Mouse (Mus musculus): ENCODE data around the gene Zfp654. TPM values are rescaled to one million over a fixed set of nuclear protein-coding genes. Genes with fewer than 3 reads are reported as not detected.
A peak's percentile ranks its signal among the peaks of the same experiment; 100 is the strongest.

Zfp654 gene
- polyA plus RNA-seq, 1 experiment from 2014 or later: 5.6 TPM

- Histone ChIP-seq H3K27me3 (no peaks in the 10 kb centered on the region), H3K4me2 (replicated peaks) (peak overlapping the region; percentile 55), H3K4me3 (replicated peaks) (peak overlapping the region; percentile 98), H3K36me3 (peaks cover 17% of the 10 kb centered on the region), H3K9ac (peak overlapping the region; percentile 90), H3K4me1 (peaks cover 11% of the 10 kb centered on the region), H3K9me3 (replicated peaks) (no peaks in the 10 kb centered on the region), H3K27ac (replicated peaks) (peak overlapping the region; percentile 98)
- 3% methylated on average over 14 of the region's 14 CpGs for WGBS
- no peak for ATAC-seq (ENCODE audit: insufficient number of reproducible peaks, low FRiP score, low TSS enrichment, low read depth)
Measured at GRCm38 (mm10) chr16:64852891-64853290, 1.4 kb upstream of the Zfp654 start.

- no peaks in the 10 kb centered on the region for H3K27me3 ChIP-seq
- 0% methylated on average over 36 of the region's 53 CpGs for WGBS
- peak overlapping the region; percentile 98 for H3K4me3 ChIP-seq (replicated peaks)
- H3K36me3 ChIP-seq: peaks cover 17% of the 10 kb centered on the region
- H3K4me2 ChIP-seq (replicated peaks): peak overlapping the region; percentile 55
- H3K4me1 ChIP-seq: peaks cover 11% of the 10 kb centered on the region
- ATAC-seq (ENCODE audit: insufficient number of reproducible peaks, low FRiP score, low TSS enrichment, low read depth): peak; percentile 8; the same call in 1 of the 2 replicates
- H3K9ac ChIP-seq: peak overlapping the region; percentile 90
- no peaks in the 10 kb centered on the region for H3K9me3 ChIP-seq (replicated peaks)
- H3K27ac ChIP-seq (replicated peaks): peak overlapping the region; percentile 98
Measured at GRCm38 (mm10) chr16:64852441-64852871, 1.0 kb upstream of the Zfp654 start.

GRCm38 (mm10) chr16:64851085-64851562, 328 bp downstream of the Zfp654 start:
- WGBS: under 1% methylated on average over 34 of the region's 45 CpGs
- no peak; the same call in none of the 2 replicates for ATAC-seq (ENCODE audit: insufficient number of reproducible peaks, low FRiP score, low TSS enrichment, low read depth)
- Histone ChIP-seq H3K27me3 (no peaks in the 10 kb centered on the region), H3K4me2 (replicated peaks) (peak overlapping the region; percentile 86), H3K4me1 (peaks cover 11% of the 10 kb centered on the region), H3K9ac (peak overlapping the region; percentile 96), H3K4me3 (replicated peaks) (peak overlapping the region; percentile 98), H3K9me3 (replicated peaks) (no peaks in the 10 kb centered on the region), H3K36me3 (peaks cover 13% of the 10 kb centered on the region), H3K27ac (replicated peaks) (peak overlapping the region; percentile 95)

GRCm38 (mm10) chr16:64850287-64851084, 966 bp downstream of the Zfp654 start:
- peak overlapping the region; percentile 95 for H3K27ac ChIP-seq (replicated peaks)
- peaks cover 8% of the 10 kb centered on the region for H3K36me3 ChIP-seq
- no peaks in the 10 kb centered on the region for H3K9me3 ChIP-seq (replicated peaks)
- no peaks in the 10 kb centered on the region for H3K27me3 ChIP-seq
- ATAC-seq (ENCODE audit: insufficient number of reproducible peaks, low FRiP score, low TSS enrichment, low read depth): no peak
- H3K4me3 ChIP-seq (replicated peaks): peak overlapping the region; percentile 98
- H3K4me1 ChIP-seq: peaks cover 11% of the 10 kb centered on the region
- peak overlapping the region; percentile 96 for H3K9ac ChIP-seq
- peak overlapping the region; percentile 86 for H3K4me2 ChIP-seq (replicated peaks)
- WGBS: 2% methylated on average over 16 of the region's 16 CpGs

GRCm38 (mm10) chr16:64845947-64846346, 5.5 kb downstream of the Zfp654 start:
- Histone ChIP-seq H3K4me1 (peaks cover 3% of the 10 kb centered on the region; the same call in 1 of the 2 replicates), H3K9ac (no peak overlapping the region), H3K9me3 (replicated peaks) (no peaks in the 10 kb centered on the region), H3K27me3 (no peaks in the 10 kb centered on the region), H3K36me3 (no peaks in the 10 kb centered on the region), H3K27ac (replicated peaks) (no peak overlapping the region), H3K4me2 (replicated peaks) (no peak overlapping the region), H3K4me3 (replicated peaks) (no peak overlapping the region)
- 88% methylated on average over 8 of the region's 8 CpGs for WGBS
- ATAC-seq (ENCODE audit: insufficient number of reproducible peaks, low FRiP score, low TSS enrichment, low read depth): no peak

- no peak overlapping the region for H3K4me3 ChIP-seq (replicated peaks)
- 96% methylated on average over 3 of the region's 3 CpGs for WGBS
- no peak overlapping the region for H3K27ac ChIP-seq (replicated peaks)
- no peak overlapping the region for H3K9ac ChIP-seq
- no peaks in the 10 kb centered on the region for H3K9me3 ChIP-seq (replicated peaks)
- ATAC-seq (ENCODE audit: insufficient number of reproducible peaks, low FRiP score, low TSS enrichment, low read depth): no peak
- H3K36me3 ChIP-seq: no peaks in the 10 kb centered on the region
- no peaks in the 10 kb centered on the region for H3K27me3 ChIP-seq
- no peak overlapping the region for H3K4me2 ChIP-seq (replicated peaks)
- H3K4me1 ChIP-seq: no peaks in the 10 kb centered on the region
Measured at GRCm38 (mm10) chr16:64842374-64842729, 9.1 kb downstream of the Zfp654 start.

GRCm38 (mm10) chr16:64841481-64842373, 9.7 kb downstream of the Zfp654 start:
- no peak overlapping the region for H3K4me3 ChIP-seq (replicated peaks)
- H3K36me3 ChIP-seq: no peaks in the 10 kb centered on the region
- no peaks in the 10 kb centered on the region for H3K4me1 ChIP-seq
- no peak for ATAC-seq (ENCODE audit: insufficient number of reproducible peaks, low FRiP score, low TSS enrichment, low read depth)
- H3K27ac ChIP-seq (replicated peaks): no peak overlapping the region
- H3K27me3 ChIP-seq: no peaks in the 10 kb centered on the region
- no peak overlapping the region for H3K4me2 ChIP-seq (replicated peaks)
- no peak overlapping the region for H3K9ac ChIP-seq
- H3K9me3 ChIP-seq (replicated peaks): no peaks in the 10 kb centered on the region
- WGBS: 87% methylated on average over 5 of the region's 5 CpGs

GRCm38 (mm10) chr16:64836709-64837108, 14.7 kb downstream of the Zfp654 start:
- Histone ChIP-seq H3K9me3 (replicated peaks) (no peaks in the 10 kb centered on the region), H3K4me3 (replicated peaks) (no peak overlapping the region), H3K27me3 (no peaks in the 10 kb centered on the region), H3K4me1 (no peaks in the 10 kb centered on the region), H3K36me3 (no peaks in the 10 kb centered on the region), H3K27ac (replicated peaks) (no peak overlapping the region), H3K4me2 (replicated peaks) (no peak overlapping the region), H3K9ac (no peak overlapping the region)
- no peak for ATAC-seq (ENCODE audit: insufficient number of reproducible peaks, low FRiP score, low TSS enrichment, low read depth)
- WGBS: 89% methylated on average over 2 of the region's 2 CpGs

GRCm38 (mm10) chr16:64835996-64836545, 15.4 kb downstream of the Zfp654 start:
- Histone ChIP-seq H3K9me3 (replicated peaks) (no peaks in the 10 kb centered on the region), H3K36me3 (no peaks in the 10 kb centered on the region), H3K4me3 (replicated peaks) (no peak overlapping the region), H3K4me1 (no peaks in the 10 kb centered on the region), H3K27ac (replicated peaks) (no peak overlapping the region), H3K9ac (no peak overlapping the region), H3K4me2 (replicated peaks) (no peak overlapping the region), H3K27me3 (no peaks in the 10 kb centered on the region)
- ATAC-seq (ENCODE audit: insufficient number of reproducible peaks, low FRiP score, low TSS enrichment, low read depth): no peak
- 84% methylated on average over 1 of the region's 1 CpGs for WGBS

- Histone ChIP-seq H3K4me3 (replicated peaks) (no peak overlapping the region), H3K4me2 (replicated peaks) (no peak overlapping the region), H3K27ac (replicated peaks) (no peak overlapping the region), H3K27me3 (no peaks in the 10 kb centered on the region), H3K36me3 (no peaks in the 10 kb centered on the region), H3K9ac (no peak overlapping the region), H3K4me1 (no peaks in the 10 kb centered on the region), H3K9me3 (replicated peaks) (no peaks in the 10 kb centered on the region)
- ATAC-seq (ENCODE audit: insufficient number of reproducible peaks, low FRiP score, low TSS enrichment, low read depth): no peak
- 81% methylated on average over 15 of the region's 15 CpGs for WGBS
Measured at GRCm38 (mm10) chr16:64830291-64830690, 21.2 kb downstream of the Zfp654 start.

- Histone ChIP-seq H3K4me1 (no peaks in the 10 kb centered on the region), H3K4me2 (replicated peaks) (no peak overlapping the region), H3K27me3 (no peaks in the 10 kb centered on the region), H3K9ac (no peak overlapping the region), H3K4me3 (replicated peaks) (no peak overlapping the region), H3K36me3 (no peaks in the 10 kb centered on the region), H3K9me3 (replicated peaks) (no peaks in the 10 kb centered on the region), H3K27ac (replicated peaks) (no peak overlapping the region)
- 88% methylated on average over 1 of the region's 1 CpGs for WGBS
- ATAC-seq (ENCODE audit: insufficient number of reproducible peaks, low FRiP score, low TSS enrichment, low read depth): no peak
Measured at GRCm38 (mm10) chr16:64824474-64824873, 27.0 kb downstream of the Zfp654 start.
